Mouse (Mus musculus) heart, embryonic 11.5 days (tissue): ENCODE data around the gene Cyb5r2. TPM values are rescaled to one million over a fixed set of nuclear protein-coding genes. Genes with fewer than 3 reads are reported as not detected.

ENCODE experiments used
- ATAC-seq: fragments of 200-750 bp; cut with Nextera tagmentation; replicated peaks from 2 replicates; pipeline ENCODE4 v1.8.0; 2017; ENCODE audit warnings: moderate library complexity; ENCODE audit not compliant: insufficient number of reproducible peaks, low FRiP score, low TSS enrichment
- H3K27ac ChIP-seq: fragments of 300-500 bp; sonication (generic); 2 replicates; pipeline ENCODE4 v1.5.1; 2014; ENCODE audit warnings: mild to moderate bottlenecking, low read depth, low read length
- H3K27me3 ChIP-seq: fragments of 300-500 bp; sonication (generic); 2 replicates; pipeline ENCODE4 v1.6.1; 2014; ENCODE audit warnings: mild to moderate bottlenecking, low read length, mixed read lengths; ENCODE audit not compliant: control insufficient read depth, insufficient read depth
- H3K36me3 ChIP-seq: fragments of 300-500 bp; sonication (generic); 2 replicates; pipeline ENCODE4 v1.6.1; 2014; ENCODE audit warnings: mild to moderate bottlenecking, low read length, moderate library complexity, mixed read lengths; ENCODE audit not compliant: control insufficient read depth, insufficient read depth
- H3K4me1 ChIP-seq: fragments of 300-500 bp; sonication (generic); 2 replicates; pipeline ENCODE4 v1.6.1; 2014; ENCODE audit warnings: low read length; ENCODE audit not compliant: control insufficient read depth, insufficient read depth
- H3K4me2 ChIP-seq: fragments of 300-500 bp; sonication (generic); 2 replicates; pipeline ENCODE4 v1.6.1; 2014; ENCODE audit warnings: mild to moderate bottlenecking, moderate library complexity
- H3K4me3 ChIP-seq: fragments of 300-500 bp; sonication (generic); 2 replicates; pipeline ENCODE4 v1.5.1; 2014; ENCODE audit warnings: low read depth, low read length
- H3K9ac ChIP-seq: fragments of 300-500 bp; sonication (generic); 2 replicates; pipeline ENCODE4 v1.6.1; 2014; ENCODE audit warnings: mild to moderate bottlenecking, low read depth, low read length, moderate library complexity
- H3K9me3 ChIP-seq: fragments of 300-500 bp; sonication (generic); replicated peaks from 2 replicates; pipeline ENCODE4 v1.6.1; 2016; ENCODE audit warnings: low read length; ENCODE audit not compliant: control insufficient read depth
- WGBS: fragments of 180-500 bp; shearing (Covaris S2); extraction: QIAGEN DNeasy Blood & Tissue Kit; methylation state at CpG from one replicate; pipeline ENCODE4 v1.1.7; 2014; ENCODE audit not compliant: insufficient replicate concordance; 5-methylcytosine and 5-hydroxymethylcytosine counted together
- polyA plus RNA-seq: library from polyadenylated mRNA; unstranded; fragments of >200 nt; fragmentation: Nextera tagmentation; extraction: Ambion mirVana; gene quantifications from 2 replicates; pipeline ENCODE4 v1.2.1, GENCODE M21; 2014

The Cyb5r2 gene
- polyA plus RNA-seq, 1 experiment from 2014 or later: 0.76 TPM

- H3K4me2 ChIP-seq: no peak overlapping the region
- WGBS: 71% methylated on average over 2 of the region's 2 CpGs
- no peak overlapping the region for H3K27ac ChIP-seq
- H3K4me1 ChIP-seq: peaks cover 13% of the 10 kb centered on the region; the same call in 1 of the 2 replicates
- H3K9me3 ChIP-seq: no peaks in the 10 kb centered on the region
- H3K36me3 ChIP-seq: no peaks in the 10 kb centered on the region
- H3K27me3 ChIP-seq: peaks cover 9% of the 10 kb centered on the region; the same call in 1 of the 2 replicates
- ATAC-seq: no peak
- no peak overlapping the region for H3K4me3 ChIP-seq
- no peak overlapping the region for H3K9ac ChIP-seq
These were observed 1.1 kb downstream of the Cyb5r2 start for GRCm38 (mm10) chr7:107756748-107757147.

DNA sequence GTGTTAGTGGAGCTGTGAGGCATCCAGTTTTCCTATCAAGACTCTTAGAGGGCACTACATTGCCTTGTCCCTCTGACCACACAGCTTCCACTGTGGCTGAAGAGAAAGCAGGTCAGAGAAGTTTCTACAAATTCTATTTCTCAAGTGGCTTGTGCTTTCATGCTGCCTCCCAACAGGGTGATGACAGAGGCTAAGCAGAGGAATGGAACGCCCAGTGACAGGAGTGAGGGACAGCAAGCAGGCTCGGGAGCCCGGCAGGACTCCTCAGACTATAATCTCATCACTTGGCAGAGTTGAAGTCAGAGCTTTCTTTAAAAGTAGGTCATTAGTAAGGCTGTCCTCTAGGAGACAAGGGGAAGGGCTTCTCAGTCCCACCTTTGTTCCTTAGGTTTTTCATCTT, 1.9 kb downstream of the Cyb5r2 start:
- ATAC-seq: 0 out of 2 replicates have a peak, but pooled peaks have one; percentile 39

GRCm38 (mm10) chr7:107752031-107752520, 5.8 kb downstream of the Cyb5r2 start:
- peaks cover 3% of the 10 kb centered on the region; the same call in 1 of the 2 replicates for H3K4me1 ChIP-seq
- no peak overlapping the region for H3K9ac ChIP-seq
- no peaks in the 10 kb centered on the region for H3K36me3 ChIP-seq
- no peak overlapping the region for H3K27ac ChIP-seq
- H3K4me3 ChIP-seq: no peak overlapping the region
- H3K4me2 ChIP-seq: no peak overlapping the region
- no peaks in the 10 kb centered on the region for H3K9me3 ChIP-seq
- no peak for ATAC-seq
- WGBS: 87% methylated on average over 10 of the region's 10 CpGs
- H3K27me3 ChIP-seq: 0 out of 2 replicates have a peak, but pooled peaks cover 3% of the 10 kb centered on the region

More for the DNA sequence above, 1.9 kb downstream of the Cyb5r2 start:
- 11% methylated on average over 3 of the region's 3 CpGs for WGBS
- no peak overlapping the region for H3K9ac ChIP-seq
- H3K36me3 ChIP-seq: no peaks in the 10 kb centered on the region
- H3K9me3 ChIP-seq: no peaks in the 10 kb centered on the region
- H3K27ac ChIP-seq: no peak overlapping the region
- H3K4me2 ChIP-seq: peak overlapping the region; percentile 22; the same call in 1 of the 2 replicates
- H3K27me3 ChIP-seq: peaks cover 9% of the 10 kb centered on the region; the same call in 1 of the 2 replicates
- H3K4me3 ChIP-seq: no peak overlapping the region
- H3K4me1 ChIP-seq: peaks cover 13% of the 10 kb centered on the region; the same call in 1 of the 2 replicates

GRCm38 (mm10) chr7:107749721-107750120, 8.1 kb downstream of the Cyb5r2 start:
- no peaks in the 10 kb centered on the region for H3K27me3 ChIP-seq
- no peak overlapping the region for H3K9ac ChIP-seq
- H3K27ac ChIP-seq: no peak overlapping the region
- no peaks in the 10 kb centered on the region for H3K4me1 ChIP-seq
- no peak overlapping the region for H3K4me2 ChIP-seq
- ATAC-seq: no peak
- H3K36me3 ChIP-seq: no peaks in the 10 kb centered on the region; the same call in 1 of the 2 replicates
- no peaks in the 10 kb centered on the region for H3K9me3 ChIP-seq
- H3K4me3 ChIP-seq: no peak overlapping the region
- 89% methylated on average over 4 of the region's 4 CpGs for WGBS

DNA sequence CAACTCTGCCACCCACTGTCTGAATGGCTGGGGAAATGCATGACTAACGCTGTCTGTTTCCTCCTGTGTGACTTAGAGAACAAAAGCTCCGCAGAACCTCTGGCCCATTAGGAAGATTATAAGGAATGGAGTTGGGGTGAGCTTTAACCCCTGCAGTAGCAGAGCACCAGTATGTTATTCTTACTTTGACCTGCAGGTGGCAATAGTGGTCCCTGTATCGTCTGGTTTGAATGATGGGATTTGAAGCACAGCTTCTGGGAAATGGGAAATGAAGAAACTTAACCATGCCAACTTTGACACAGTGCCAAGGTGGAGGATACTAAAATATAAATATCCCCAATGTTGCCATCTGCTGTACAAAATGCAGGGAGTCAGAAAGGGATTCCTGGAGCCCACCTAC, 8.6 kb downstream of the Cyb5r2 start:
- no peak for ATAC-seq
- Histone ChIP-seq H3K36me3 (no peaks in the 10 kb centered on the region; the same call in 1 of the 2 replicates), H3K4me2 (no peak overlapping the region), H3K27ac (no peak overlapping the region), H3K27me3 (no peaks in the 10 kb centered on the region), H3K9me3 (no peaks in the 10 kb centered on the region), H3K4me3 (no peak overlapping the region), H3K4me1 (no peaks in the 10 kb centered on the region), H3K9ac (no peak overlapping the region)
- WGBS: 8% methylated on average over 3 of the region's 3 CpGs

DNA sequence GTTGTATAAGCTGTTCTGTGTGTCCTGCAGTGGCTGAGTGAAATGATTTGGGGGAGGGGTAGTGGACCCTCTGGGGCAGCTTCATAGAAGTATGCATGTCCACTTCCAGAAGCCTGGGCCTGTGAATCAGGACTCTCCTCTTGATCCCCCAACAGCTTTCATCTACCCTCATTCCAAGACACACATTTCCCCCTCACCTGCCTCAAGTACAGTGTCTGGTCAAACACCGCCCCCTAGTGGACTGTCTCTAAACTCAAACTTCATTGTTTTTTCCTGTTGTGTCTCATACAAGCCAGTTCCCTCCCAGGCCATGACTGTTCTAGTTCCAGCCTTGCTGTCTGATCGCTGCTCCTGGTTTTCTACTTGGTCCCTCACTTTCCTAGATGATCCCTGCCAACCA, 9.9 kb downstream of the Cyb5r2 start:
- Histone ChIP-seq H3K27me3 (no peaks in the 10 kb centered on the region), H3K9ac (no peak overlapping the region), H3K4me2 (no peak overlapping the region), H3K27ac (no peak overlapping the region), H3K9me3 (no peaks in the 10 kb centered on the region), H3K4me1 (no peaks in the 10 kb centered on the region), H3K36me3 (peaks cover under 1% of the 10 kb centered on the region; the same call in 1 of the 2 replicates), H3K4me3 (no peak overlapping the region)
- 18% methylated on average over 2 of the region's 2 CpGs for WGBS
- ATAC-seq: no peak

DNA sequence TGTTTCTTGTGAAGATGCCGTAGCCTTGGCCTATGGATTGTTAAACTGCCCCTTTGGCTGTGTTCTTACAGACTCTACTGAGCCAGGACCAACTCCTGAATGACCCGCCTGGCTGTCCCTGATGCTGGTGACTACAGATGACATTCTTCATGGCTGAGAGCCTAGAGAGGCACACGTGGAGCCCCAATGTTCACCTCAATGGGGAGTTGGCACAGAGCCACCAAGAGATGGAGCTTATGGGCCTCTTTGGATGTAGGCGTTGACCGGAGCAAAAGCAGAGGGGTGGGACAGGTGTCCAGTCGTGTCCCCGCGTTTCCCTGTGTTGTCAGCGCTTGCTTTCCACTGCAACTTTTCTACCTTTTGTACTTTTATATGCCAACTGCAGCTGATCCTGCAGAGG, 10.4 kb downstream of the Cyb5r2 start:
- Histone ChIP-seq H3K27ac (no peak overlapping the region), H3K4me1 (no peaks in the 10 kb centered on the region), H3K9me3 (no peaks in the 10 kb centered on the region), H3K4me3 (no peak overlapping the region), H3K36me3 (peaks cover 2% of the 10 kb centered on the region; the same call in 1 of the 2 replicates), H3K27me3 (no peaks in the 10 kb centered on the region), H3K4me2 (no peak overlapping the region), H3K9ac (no peak overlapping the region)
- ATAC-seq: no peak
- 81% methylated on average over 9 of the region's 9 CpGs for WGBS

GRCm38 (mm10) chr7:107746036-107746435, 11.8 kb downstream of the Cyb5r2 start:
- Histone ChIP-seq H3K4me1 (no peaks in the 10 kb centered on the region), H3K36me3 (peaks cover 4% of the 10 kb centered on the region; the same call in 1 of the 2 replicates), H3K27me3 (no peaks in the 10 kb centered on the region), H3K27ac (no peak overlapping the region), H3K9ac (no peak overlapping the region), H3K4me2 (no peak overlapping the region), H3K4me3 (no peak overlapping the region), H3K9me3 (no peaks in the 10 kb centered on the region)
- WGBS: 85% methylated on average over 8 of the region's 8 CpGs
- no peak for ATAC-seq

- Histone ChIP-seq H3K4me1 (no peaks in the 10 kb centered on the region), H3K9ac (0 out of 2 replicates have a peak overlapping the region, but pooled peaks have one; percentile 16), H3K27ac (no peak overlapping the region), H3K36me3 (peaks cover 4% of the 10 kb centered on the region; the same call in 1 of the 2 replicates), H3K4me3 (no peak overlapping the region), H3K9me3 (no peaks in the 10 kb centered on the region), H3K27me3 (no peaks in the 10 kb centered on the region), H3K4me2 (no peak overlapping the region)
- WGBS: 77% methylated on average over 2 of the region's 2 CpGs
- ATAC-seq: no peak
These were observed 12.7 kb downstream of the Cyb5r2 start for GRCm38 (mm10) chr7:107745111-107745510.
